Mouse (Mus musculus) cerebellum, postnatal 25 days (tissue): ENCODE data around the gene Hrh3.
A peak's percentile ranks its signal among the peaks of the same experiment; 100 is the strongest.

Experiments used
- DNase-seq, 2 experiments: peaks; one replicate each; pipeline ENCODE4 v3.0.0; 2021; ENCODE audit warnings: mixed read lengths in 2 of 2

Hrh3 gene

DNA sequence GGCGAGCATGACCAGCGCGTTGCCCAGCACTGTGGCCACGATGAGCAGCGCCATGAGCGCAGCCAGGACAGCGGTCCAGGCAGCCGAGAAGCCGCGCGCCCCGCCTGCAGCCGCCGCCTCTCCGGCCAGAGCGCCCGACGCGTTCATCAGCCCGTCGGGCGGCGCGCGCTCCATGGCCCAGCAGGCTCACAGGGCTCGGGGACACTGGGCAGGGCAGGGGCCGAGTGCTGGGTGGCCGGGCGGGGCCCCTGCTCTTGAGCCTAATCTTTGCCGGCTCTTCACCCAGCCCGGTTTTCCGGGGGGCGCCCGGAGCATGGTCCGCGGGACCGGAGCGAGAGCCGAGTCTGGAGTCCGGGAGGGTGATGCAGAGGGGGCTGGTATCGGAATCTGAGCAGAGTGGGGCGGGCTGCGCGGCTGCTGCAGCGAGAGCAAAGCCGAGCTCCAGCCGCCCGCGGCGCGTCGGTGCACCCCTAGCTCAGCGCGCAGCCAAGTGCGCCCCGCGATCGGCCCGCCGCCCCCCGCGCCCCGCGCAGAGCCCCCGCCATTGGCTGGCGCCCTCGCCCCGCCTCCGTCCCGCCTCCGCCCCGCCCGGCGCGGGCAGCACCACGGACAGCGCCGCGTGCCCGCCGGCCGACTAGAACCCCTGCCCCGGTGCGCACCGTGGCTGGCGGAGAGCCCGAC lies at the start of gene Hrh3:
Gene Hrh3, minus strand, starts transcription at position 511 of the 681 bp plus-strand sequence.
- peak; percentile 74 to 86 for DNase-seq

DNA sequence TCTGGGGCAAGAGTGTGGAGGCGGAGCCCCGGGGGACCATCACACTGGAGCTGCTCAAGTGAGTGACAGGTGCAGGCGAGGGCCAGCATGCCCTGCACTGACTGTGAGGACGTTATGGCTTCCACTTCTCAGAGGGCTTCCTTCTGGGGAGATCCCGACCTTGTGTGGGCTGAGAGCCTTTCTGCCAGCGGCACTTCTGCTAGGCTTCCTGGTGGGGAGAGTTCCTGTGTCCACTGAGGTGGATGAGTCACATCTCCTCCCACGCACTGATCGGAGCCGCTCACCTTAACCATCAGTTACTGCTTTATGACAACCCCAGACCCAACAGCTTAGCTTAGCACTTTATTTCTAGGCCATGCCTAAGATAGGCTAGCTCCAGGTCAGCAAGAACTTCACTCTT lies 44.3 kb upstream of the Hrh3 start:
- peak; percentile 60 to 64 for DNase-seq

DNA sequence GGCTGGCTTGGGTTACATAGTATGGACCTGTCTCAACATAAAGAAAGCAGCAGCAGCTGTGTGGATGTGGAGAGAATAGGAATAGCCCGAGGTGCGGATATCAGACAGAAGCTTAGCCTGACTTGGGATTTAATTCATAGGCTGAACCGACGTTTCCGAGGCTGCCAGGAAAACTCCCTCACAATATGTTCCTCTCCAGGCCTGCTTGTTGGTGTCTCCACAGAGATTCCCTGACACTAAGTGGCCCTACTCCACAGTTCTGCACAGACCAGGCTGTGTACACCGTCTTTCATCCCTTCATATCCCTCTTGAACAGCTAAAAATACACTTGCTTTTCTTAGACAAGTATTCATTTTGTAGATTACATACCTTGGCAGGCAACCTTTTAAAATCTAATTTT lies 43.1 kb upstream of the Hrh3 start:
- peak; percentile 50 to 57 for DNase-seq

DNA sequence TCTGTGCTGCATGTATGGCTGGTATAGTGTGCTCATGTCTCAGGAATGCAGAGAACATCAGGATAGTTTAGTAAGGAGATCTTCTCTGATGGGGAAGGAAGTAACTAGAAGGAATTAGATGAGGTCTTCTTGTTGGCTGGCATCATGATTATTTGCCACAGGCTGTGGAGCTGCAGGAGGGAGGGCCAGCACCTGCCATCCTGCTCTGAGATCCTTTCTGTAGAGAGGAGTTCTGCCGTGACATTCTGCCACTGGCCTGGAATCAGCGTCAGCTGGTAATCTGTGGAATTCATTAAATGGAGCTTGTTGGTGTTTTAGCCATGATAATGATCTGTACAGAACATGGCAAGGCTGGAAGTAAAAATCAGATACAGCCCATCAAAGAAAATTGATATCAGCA lies 41.8 kb upstream of the Hrh3 start:
- DNase-seq: peak; percentile 70 to 79

DNA sequence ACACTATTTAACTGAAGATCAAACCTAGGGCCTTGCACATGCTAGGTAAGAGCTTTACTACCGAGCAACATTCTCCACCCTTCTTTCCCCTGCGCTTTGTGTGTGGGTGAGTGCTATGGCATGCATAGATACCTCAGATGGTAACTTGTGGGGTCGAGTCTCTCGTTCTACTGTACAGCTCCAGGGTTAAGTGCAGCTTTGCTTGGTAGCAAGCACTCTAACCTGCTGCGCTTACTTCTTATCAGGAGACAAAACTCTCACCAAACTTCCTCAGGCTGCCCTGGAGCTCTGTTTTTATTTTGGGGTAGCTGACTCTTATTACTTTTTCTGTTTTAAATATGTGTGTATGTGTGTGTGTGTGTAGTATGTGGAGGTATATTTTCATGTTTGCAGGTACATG lies 31.1 kb upstream of the Hrh3 start:
- no peak for DNase-seq

DNA sequence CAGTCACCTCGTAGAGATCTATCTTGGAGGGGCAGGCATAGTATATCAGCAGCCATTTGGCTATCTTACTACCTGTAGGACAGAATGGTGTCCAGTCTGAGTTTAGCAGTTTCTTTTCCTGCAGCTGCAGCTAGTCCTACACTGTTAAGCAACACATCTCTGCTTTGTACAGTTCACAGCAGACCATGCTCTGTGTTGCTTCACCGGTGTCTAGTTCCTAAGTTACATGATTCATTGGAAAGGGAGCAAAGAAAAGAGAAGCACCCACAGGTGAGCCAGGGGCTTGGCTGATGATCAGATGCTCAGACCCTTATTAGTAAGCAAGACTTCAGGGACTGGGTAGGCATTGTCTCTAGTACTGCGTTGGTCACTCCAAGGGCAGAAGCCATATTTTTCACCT lies 29.6 kb upstream of the Hrh3 start:
- no peak for DNase-seq

DNA sequence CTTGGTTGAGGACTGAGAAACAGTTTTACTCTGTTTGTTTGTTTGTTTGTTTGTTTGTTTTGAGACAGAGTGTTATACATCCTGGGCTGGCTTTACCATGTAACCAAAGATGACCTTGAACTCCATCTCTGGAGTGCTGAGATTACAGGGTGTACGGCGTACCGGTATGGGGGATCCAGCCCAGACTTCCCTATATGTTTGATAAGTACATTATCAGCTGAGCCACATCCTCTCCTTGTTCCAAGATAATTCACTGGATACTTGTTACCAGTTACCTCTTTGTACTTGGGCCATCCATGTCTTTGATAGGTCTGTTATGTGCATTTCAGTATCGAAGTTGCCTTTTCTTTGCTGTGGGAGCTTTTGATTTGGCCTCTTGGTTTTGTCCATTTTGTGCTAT lies 28.9 kb upstream of the Hrh3 start:
- DNase-seq: no peak

DNA sequence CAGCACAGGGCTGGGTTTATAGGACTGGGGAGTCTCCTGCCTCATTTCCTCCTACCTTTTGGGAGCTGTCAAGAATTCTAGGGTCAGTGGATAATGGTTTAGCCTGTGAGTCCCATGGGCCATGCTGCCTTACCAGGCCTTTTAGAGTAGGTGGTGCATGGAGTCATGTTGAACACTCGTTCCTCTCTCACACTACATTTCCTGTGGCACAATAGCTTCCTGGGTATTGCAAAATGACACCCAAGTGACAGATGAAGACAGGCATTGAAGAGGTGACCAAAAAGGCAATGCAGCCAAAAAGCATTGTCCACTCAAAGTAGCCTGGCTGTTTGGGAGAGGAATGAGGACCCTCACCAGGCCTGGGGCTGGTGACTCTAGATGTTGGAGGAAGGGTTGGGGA lies 23.4 kb upstream of the Hrh3 start:
- DNase-seq: no peak

DNA sequence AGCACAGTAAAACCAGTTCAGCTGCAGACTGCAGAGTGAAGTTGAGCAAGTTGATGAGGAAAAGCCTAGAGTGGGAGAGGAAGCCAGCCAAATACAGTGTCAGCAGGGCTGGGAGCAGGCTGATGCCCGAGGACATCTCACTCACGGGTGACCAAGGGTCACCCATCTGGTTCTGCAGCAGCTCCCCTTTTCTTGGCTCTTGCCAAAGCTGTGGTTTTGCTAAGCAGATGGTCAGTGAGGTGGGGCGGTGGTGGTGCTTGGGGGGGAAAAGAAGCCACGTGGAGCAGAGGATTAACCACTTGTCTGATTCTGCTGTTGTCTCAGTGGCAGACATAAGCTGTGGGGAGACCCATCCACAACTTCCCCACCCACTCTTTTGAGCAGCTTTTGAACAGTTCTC lies 21.9 kb upstream of the Hrh3 start:
- peak; percentile 28 to 37 for DNase-seq

DNA sequence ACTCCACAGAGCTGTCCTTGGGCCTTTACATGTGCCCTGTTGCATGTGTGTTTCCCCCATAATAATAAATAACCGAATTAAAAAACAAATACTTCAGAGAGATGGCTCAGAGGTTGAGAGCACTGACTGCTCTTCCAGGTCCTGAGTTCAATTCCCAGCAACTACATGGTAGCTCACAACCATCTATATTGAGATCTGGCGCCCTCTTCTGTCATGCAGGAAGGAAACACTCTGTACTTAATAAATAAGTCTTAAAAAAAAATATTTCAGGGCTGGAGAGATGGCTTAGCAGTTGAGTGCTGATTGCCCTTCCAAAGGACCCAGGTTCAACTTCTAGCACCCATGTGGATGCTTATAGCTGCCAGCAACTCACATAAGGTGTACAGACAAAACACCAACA lies 19.9 kb upstream of the Hrh3 start:
- DNase-seq: no peak

DNA sequence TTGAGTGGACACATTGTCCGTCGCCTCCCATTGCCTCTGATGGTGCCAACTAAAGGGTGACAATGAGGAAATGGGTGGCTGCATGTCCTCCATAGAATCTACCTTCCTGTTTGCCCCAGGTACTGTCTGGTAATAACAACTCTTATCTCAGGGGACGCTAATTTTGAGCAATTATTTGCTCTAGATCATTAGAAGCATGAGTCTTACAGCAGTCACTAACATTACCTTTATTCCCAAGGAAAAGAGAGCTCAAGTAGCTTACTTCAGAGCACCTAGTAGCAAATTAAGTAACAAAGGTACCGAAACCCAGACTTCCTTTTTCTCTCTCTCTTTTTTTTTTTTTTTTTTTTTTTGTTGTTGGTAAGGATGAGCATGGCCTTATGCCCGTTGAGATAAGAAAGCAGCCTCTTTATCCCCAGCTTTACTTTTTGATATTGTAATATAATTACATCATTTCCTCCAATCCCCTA lies 16.0 kb upstream of the Hrh3 start:
- DNase-seq: no peak

DNA sequence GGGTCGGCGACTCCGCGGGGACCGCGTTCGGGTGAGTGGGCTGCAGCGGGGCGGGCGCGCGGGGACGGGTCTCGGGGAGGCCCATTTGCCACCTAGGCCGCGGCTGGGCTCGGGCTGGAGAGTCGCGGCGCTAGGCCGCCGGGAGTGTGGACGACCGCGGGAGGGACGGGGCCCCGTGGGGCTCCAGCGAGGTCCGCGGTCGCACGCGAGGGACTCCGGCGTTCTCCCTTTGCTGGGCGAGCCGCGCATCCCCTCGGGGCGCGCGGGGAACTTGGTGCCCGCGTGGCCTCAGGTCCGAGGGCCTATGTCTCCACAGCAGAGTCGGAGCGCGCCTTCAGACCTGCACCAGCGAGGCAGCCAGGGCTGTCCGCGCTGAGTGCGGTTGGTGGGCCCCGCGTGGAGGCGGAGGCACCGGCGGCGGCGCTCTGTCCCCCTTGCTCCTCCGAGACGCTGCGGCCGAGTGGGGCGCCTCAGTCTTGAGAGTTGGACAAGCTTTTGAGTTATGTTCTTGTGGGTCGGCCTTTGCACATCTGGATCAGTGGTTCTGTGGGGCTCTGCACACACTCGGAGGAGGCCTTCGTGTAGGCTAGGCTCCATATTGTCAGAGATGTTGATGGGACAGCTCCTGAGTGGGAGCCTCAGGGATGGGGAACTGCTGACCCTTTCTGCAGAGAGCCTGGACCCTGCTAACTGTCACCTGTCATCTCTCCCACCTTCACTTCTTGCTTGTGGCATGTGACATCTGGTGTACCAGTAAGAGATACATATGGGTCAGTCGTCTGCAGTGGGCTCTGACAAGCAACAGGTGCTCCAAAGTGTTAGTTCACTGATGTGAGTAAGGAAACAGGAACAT lies 15.4 kb upstream of the Hrh3 start:
- no peak for DNase-seq

DNA sequence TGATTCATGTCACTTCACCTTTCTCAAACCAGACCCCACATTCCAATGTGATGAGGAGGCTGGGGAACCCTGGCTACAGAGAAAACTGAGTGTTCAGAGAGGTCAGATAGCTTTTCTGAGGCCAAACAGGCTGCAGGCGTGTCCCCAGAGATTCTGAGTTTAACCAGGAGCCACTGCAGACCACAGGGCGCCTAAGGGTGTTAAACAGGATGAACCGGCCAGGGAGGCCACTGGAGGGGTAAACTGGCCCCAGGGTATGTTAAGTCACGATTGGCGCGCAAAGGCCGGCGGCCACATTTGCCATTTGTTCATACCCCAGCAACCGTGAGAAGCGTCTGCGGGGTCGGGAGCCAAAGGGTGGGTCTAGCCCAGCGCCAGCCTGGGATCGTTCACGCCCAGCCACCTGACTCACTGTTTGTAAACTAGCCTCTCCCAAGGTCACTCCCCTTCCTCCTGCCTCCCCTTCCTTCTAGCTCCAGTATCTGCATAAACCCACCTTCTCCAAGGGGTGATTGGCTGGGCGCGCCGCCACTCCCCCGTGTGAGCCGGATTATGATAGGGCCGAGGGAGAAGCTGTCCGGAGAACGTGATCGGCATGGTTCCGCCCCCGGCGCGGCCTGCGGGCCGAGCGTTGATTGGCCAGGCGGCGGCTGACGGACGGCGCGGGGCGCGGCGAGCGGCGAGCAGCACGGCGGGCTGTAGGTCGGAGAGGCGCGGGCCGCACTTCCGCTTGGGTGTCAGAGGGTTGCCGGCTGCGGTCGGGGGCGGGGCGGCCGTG lies 14.6 kb upstream of the Hrh3 start, which contains the start of gene Osbpl2:
Gene Osbpl2, plus strand, starts transcription at position 646 of the 778 bp plus-strand sequence.
- peak; percentile 100 for DNase-seq

DNA sequence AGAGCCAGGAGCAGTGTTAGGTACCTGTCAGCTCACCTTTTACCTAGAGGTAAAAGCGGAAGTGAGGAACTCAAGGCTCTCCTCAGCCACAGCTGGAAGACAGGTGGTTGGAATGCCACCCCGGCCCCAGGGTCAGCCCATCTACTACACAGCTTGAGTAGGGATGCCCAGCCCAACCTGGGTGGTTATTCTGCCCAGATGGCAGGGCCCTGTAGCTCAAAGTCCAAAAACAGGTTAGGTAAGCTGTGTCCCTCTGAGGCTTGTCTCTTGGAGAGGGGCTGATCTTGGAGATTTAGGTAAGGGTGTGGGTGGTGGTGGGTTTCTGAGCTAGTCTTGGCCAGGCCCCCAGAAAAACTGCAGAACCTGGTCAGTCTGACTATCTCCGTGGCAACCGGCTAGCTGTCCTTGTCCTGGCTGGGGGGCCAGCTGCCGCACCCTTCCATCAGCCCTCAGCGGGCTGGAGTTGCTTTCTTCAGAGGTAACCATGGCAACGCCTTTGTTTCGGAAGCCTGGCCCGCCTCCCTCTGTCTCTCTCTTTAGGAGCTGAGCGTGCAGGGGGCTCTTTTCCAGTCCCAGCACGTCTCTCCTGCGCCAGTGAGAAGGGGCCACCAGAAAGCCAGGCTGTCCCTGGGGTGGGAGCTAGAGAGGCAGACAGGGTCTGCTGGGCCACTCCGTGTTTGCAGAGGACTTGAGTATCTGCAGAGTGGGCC lies 13.4 kb upstream of the Hrh3 start:
- peak in 1 of 2 experiments; percentile 46 for DNase-seq

DNA sequence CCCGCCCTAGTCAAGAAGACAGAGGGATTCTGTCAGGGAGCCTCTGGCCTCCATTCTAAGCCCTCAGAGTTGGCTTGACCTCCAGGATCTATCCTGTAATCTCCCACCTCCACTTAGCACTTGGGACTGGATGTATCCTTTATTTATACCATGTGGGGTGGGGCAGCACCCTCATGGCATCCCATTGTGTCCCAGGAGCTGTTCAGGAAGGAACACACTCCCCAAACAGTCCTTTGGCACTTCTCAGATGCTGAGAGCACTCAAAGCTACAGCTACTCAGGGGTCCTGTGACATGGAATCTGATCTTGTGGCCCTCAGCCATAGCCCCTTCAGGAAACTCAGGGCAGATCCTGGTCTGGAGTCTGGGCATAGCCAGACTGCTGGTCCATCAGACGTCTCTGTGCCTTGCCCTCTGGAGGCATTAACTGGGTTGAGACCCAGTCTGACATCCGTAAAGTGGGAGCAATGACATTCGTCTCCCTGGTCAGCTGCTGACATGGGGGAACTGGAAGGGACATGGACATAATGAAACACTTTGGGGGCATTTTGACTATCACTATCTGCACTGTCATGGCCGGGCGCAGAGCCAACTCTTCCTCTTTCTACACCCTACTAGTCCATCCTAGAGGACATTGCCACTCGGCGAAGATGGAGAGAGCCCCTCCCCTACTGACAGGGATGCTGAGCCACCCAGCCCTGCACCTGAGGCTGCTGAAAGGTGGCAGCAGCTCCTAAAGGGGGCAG lies 12.6 kb upstream of the Hrh3 start:
- peak in 1 of 2 experiments; percentile 55 for DNase-seq

DNA sequence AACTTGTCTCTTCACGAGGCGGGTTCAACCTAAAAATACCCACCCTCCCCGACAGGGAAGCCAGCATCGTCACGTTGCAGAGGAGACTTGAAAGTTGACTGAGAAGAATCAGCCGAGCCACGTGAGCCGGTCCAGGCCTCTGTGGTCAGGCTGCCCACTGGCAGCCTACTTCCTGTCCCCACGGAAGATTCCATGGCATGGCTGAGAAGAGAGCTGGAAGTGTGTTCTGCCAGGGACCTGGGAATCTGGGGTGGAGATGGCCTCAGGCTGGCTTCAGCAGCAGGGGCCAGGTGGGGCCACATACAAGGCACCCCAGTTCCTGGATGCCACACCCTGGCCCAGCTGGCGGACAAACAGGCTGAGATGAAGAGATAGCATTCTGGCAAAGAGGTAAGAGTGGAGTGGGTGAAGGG lies 11.8 kb upstream of the Hrh3 start:
- DNase-seq: no peak

DNA sequence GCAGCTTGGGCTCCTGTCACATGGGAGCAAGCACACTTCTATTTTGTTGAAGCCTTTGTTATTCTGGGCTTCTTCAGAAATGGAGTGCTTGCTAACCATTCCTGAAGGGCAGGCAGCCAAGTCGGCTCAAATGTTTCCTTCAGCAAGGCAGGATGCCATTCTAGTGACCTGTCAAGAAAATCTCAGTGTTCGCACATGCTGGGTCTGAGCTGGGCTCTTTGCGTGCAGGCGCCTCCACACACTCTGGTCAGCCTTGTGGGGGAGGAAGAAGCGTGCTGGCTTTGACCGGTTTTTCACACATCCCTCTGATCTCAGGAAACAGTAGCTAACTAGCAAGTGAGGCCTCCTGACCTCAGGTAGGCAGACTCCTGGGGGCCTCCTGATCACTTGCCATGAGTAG lies 11.0 kb upstream of the Hrh3 start:
- DNase-seq: peak; percentile 62 to 68

DNA sequence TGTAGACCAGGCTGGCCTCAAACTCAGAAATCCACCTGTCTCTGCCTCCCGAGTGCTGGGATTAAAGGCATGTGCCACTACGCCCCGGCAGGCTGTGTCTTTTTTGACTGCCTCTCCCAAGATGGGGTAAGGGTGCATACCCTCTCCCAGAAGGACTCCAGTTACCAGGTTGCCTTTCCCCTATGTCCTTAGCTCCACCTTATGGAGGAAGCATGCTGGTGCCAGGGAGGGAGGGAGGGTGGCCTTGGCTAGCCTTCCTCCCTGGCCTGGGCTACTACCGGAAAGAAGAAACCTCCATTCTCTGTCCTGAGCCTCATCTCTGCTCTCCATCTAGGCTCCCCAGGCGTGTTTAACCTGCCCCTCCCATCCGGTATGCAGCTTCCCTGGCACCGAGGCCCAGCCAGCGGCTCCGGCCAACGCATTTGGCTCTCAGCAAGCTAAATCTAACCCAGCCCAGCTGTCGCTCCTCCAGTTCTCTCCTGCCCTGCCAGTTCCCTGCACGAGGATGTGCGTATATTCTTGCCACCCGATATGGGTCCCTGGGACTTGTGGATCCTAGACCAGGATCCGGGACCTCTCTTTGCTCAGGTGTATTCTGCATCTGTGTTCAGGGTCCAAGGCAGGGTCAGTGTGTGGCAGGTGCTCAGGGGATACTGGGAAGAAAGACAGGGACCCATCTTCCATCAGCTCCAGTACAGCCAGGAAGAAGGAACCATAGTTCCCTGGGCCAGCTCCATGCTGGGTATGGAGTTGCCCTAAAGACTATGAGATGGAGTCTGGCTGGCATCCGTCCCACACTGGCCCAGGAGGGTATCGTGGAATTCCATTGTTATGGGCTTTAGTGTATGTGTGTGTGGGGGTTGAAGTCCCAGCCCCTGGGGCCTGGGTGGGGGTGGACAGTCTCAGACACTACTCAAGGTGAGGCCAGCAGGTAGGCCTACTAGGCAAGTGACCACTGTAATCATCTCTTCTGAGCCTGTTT lies 9.9 kb upstream of the Hrh3 start:
- DNase-seq: peak; percentile 78 to 80

DNA sequence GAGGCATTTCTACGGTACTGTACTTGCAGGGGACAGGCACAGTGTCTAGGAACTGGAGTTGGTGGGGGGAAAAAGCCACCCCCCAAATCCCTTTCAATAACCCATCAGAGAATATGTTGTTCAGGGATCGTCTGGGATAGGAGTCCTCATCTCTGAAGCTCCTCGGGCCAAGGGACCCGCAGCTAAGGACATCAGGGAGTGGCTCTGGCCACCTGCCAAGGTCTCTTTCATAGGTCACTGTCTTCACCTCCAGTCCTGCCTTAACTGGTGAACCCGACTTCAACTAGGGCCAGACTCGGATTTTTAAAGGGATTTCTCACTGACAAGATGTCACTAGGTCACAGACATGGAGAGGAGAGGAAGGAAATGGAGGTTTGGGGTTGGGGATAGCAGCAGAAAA lies 4.0 kb upstream of the Hrh3 start:
- no peak for DNase-seq

DNA sequence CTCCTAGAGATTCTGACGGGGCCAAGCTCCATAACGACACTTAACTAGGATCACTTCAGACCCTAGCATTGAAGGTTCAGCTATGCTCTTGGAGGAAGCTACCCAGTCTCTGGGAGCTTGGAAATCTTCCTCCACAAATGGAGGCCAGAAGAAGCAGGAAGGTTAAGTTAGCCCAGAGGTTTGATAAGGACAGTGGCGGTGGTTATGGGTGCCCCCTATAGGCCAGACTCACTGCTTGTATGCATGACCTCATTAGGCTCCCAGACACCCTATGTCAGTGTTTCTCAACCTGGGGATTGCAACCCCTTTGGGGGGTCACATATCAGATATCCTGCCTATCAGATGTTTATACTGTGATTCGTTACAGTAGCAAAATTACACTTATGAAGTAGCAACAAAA lies 2.8 kb upstream of the Hrh3 start:
- DNase-seq: no peak
